Mouse (Mus musculus): ENCODE results near the gene Ttc13.

DNA sequence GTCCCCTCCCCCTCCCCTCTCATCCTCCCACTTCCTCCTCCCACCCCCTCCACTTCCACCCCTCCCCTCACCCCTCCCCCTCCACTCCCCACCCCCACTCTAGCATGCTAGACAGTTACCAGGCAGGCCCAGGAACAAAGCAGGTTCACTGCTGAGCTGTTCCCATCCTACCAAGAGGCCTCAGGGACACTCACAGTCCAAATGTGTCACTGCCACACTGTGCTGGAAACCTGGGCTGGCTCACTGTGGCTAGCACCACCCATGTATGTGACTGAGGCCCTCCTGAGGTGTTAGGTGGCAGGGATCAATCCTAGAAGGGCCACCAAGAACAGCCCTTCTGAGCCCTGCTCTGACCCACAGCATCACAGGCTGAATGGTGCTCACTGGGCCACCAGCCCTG is 73.5 kb downstream of the Ttc13 start:
- TF ChIP-seq GATA1 (IDR thresholded peaks at IDR 0.05; ENCODE audit: borderline replicate concordance, low read length) (no peak), FLI1 (IDR thresholded peaks at IDR 0.05; ENCODE audit: low read length) (no peak)

Measured in megakaryocyte, embryonic 14.5 days (primary cell).